8 mouse cellular contexts compared by ENCODE assay signal in genomic region chr6:133104922-133105859, GRCm38 (mm10). TPM values are rescaled to one million over a fixed set of nuclear protein-coding genes. Genes with fewer than 3 reads are reported as not detected.
DNase-seq lines count a peak whose midpoint lies in the region; ATAC-seq lines count a peak whose summit lies in the region.

No protein-coding gene starts in this region.

- peak; percentile 90 to 96 for DNase-seq in adrenal gland, adult (ENCODE audit: inconsistent age in 2 of 2, low spot score in 1 of 2)
- DNase-seq in embryo, embryonic 10.5 days (ENCODE audit: low spot score) = peak; percentile 92
- DNase-seq in gastrocnemius, postnatal 14 days = peak; percentile 93
- DNase-seq in left cerebral cortex, postnatal 10 days (ENCODE audit: extremely low spot score in 1 of 2, low spot score in 2 of 2) = peak; percentile 90 to 96
- peak; percentile 85 for DNase-seq in right cerebral cortex, postnatal 25 days
- DNase-seq in urinary bladder, postnatal 4 days (ENCODE audit: low spot score in 2 of 2) = peak; percentile 83 to 92

- peak; percentile 89 for ATAC-seq in inflammation-experienced regulatory T-cells, adult 6 months
- ATAC-seq in megakaryocyte-erythroid progenitor cell, adult 5-6 weeks (replicated peaks; ENCODE audit: low FRiP score, low TSS enrichment, poor library complexity, severe bottlenecking) = peak; percentile 99

- intact Hi-C loops in gastrocnemius, postnatal 14 days (cut with DNase I; ENCODE audit: low total_unique reads) = no loop called here
- intact Hi-C loops in left cerebral cortex, postnatal 10 days (cut with DNase I) = no loop called here

RNA-seq across cellular contexts. Expression of gene Smim10l1, which starts 0.5 kb away (rescaled TPM):
- total RNA-seq in gastrocnemius, postnatal 14 days (2021) = 10 to 100 TPM; 74.5 to 77.7 TPM
- 10 to 100 TPM; 12.0 to 19.5 (median 18.0) TPM for polyA plus RNA-seq in inflammation-experienced regulatory T-cells, adult 6 months (2017; shearing (Covaris generic))
- 10 to 100 TPM; 70.7 to 71.5 TPM for total RNA-seq in left cerebral cortex, postnatal 10 days (2021)
- total RNA-seq in megakaryocyte-erythroid progenitor cell, adult 5-6 weeks (2014; fragmentation: Nextera tagmentation) = 31.3 and 32.7 TPM in 2 replicates
- total RNA-seq in megakaryocyte-erythroid progenitor cell, adult 5-6 weeks (2017) = 88.6 and 135 TPM in 2 replicates

RNA-seq across cellular contexts. Expression of gene Tas2r140, which starts 49.6 kb away (rescaled TPM):
- total RNA-seq in gastrocnemius, postnatal 14 days (2021) = not detected
- polyA plus RNA-seq in inflammation-experienced regulatory T-cells, adult 6 months (2017; shearing (Covaris generic)) = not detected
- total RNA-seq in left cerebral cortex, postnatal 10 days (2021) = not detected
- not detected in 2 replicates for total RNA-seq in megakaryocyte-erythroid progenitor cell, adult 5-6 weeks (2014; fragmentation: Nextera tagmentation)
- total RNA-seq in megakaryocyte-erythroid progenitor cell, adult 5-6 weeks (2017) = not detected in 2 replicates

Comparison
In these comparisons a context has a peak if more than half of its experiments do, and no peak if none do; other contexts are left out.
1. Peak in every context shown above with its lines: DNase-seq and ATAC-seq.